Mouse (Mus musculus): ENCODE measurements around the gene Jmjd1c.

The Jmjd1c gene

GRCm38 (mm10) chr10:67072600-67072999 is 23.3 kb upstream of the Jmjd1c start:
- no peak for DNase-seq (ENCODE audit: low spot score in 2 of 2)

- no peak for DNase-seq (ENCODE audit: low spot score in 2 of 2)
These were observed 22.3 kb upstream of the Jmjd1c start for GRCm38 (mm10) chr10:67073577-67073976.

GRCm38 (mm10) chr10:67075931-67076878 is 19.7 kb upstream of the Jmjd1c start:
- peak in 1 of 2 experiments; percentile 69 for DNase-seq (ENCODE audit: low spot score in 2 of 2)

- no peak for DNase-seq (ENCODE audit: low spot score in 2 of 2)
These were observed 16.9 kb upstream of the Jmjd1c start for GRCm38 (mm10) chr10:67079030-67079429.

- no peak for DNase-seq (ENCODE audit: low spot score in 2 of 2)
These were observed 14.5 kb upstream of the Jmjd1c start for GRCm38 (mm10) chr10:67081206-67082007.

GRCm38 (mm10) chr10:67082531-67082930 is 13.4 kb upstream of the Jmjd1c start:
- no peak for DNase-seq (ENCODE audit: low spot score in 2 of 2)

GRCm38 (mm10) chr10:67083446-67084166 is 12.3 kb upstream of the Jmjd1c start:
- DNase-seq (ENCODE audit: low spot score in 2 of 2) = no peak

- DNase-seq (ENCODE audit: low spot score in 2 of 2) = no peak
These were observed 10.8 kb upstream of the Jmjd1c start for GRCm38 (mm10) chr10:67085124-67085523.

- no peak for DNase-seq (ENCODE audit: low spot score in 2 of 2)
These were observed 10.0 kb upstream of the Jmjd1c start for GRCm38 (mm10) chr10:67085916-67086315.

- DNase-seq (ENCODE audit: low spot score in 2 of 2) = no peak
These were observed 8.3 kb upstream of the Jmjd1c start for GRCm38 (mm10) chr10:67087447-67088226.

- DNase-seq (ENCODE audit: low spot score in 2 of 2) = no peak
These were observed 5.3 kb upstream of the Jmjd1c start for GRCm38 (mm10) chr10:67090611-67091010.

- no peak for DNase-seq (ENCODE audit: low spot score in 2 of 2)
These were observed 1.0 kb upstream of the Jmjd1c start for GRCm38 (mm10) chr10:67094922-67095321.

GRCm38 (mm10) chr10:67096621-67097436 is 904 bp downstream of the Jmjd1c start, which contains the start of gene Reep3:
Gene Reep3 (minus strand): TSS chr10:67096945.
- DNase-seq (ENCODE audit: low spot score in 2 of 2) = peak; percentile 48 to 52

GRCm38 (mm10) chr10:67097437-67098150 is 1.7 kb downstream of the Jmjd1c start:
- DNase-seq (ENCODE audit: low spot score in 2 of 2) = no peak

GRCm38 (mm10) chr10:67098408-67099050 is 2.6 kb downstream of the Jmjd1c start:
- DNase-seq (ENCODE audit: low spot score in 2 of 2) = peak in 1 of 2 experiments; percentile 41

- DNase-seq (ENCODE audit: low spot score in 2 of 2) = no peak
These were observed 3.4 kb downstream of the Jmjd1c start for GRCm38 (mm10) chr10:67099183-67099929.

- no peak for DNase-seq (ENCODE audit: low spot score in 2 of 2)
These were observed 4.2 kb downstream of the Jmjd1c start for GRCm38 (mm10) chr10:67100011-67100661.

GRCm38 (mm10) chr10:67100831-67101251 is 4.9 kb downstream of the Jmjd1c start:
- no peak for DNase-seq (ENCODE audit: low spot score in 2 of 2)

All from right cerebral cortex, postnatal 36 days (tissue).